Mouse (Mus musculus) liver, embryonic 16.5 days (tissue): ENCODE data around the gene Tmem127. TPM values are rescaled to one million over a fixed set of nuclear protein-coding genes. Genes with fewer than 3 reads are reported as not detected.
"Not testable (repeated sequence)": the region's sequence is repeated elsewhere in the genome, so short reads cannot be mapped to it uniquely, and the experiment has no call there.

Source experiments
- ATAC-seq: fragments of 200-750 bp; cut with Nextera tagmentation; 2 replicates; pipeline ENCODE4 v1.8.0; 2017; ENCODE audit warnings: low read depth, mild to moderate bottlenecking, moderate number of reproducible peaks, moderate library complexity
- H3K27ac ChIP-seq: fragments of 300-500 bp; sonication (generic); 2 replicates; pipeline ENCODE4 v1.5.1; 2014; ENCODE audit warnings: mild to moderate bottlenecking, low read length
- H3K27me3 ChIP-seq: fragments of 300-500 bp; sonication (generic); 2 replicates; pipeline ENCODE4 v1.6.1; 2014; ENCODE audit warnings: low read depth, low read length, mixed read lengths; ENCODE audit not compliant: control insufficient read depth, insufficient read depth
- H3K36me3 ChIP-seq: fragments of 300-500 bp; sonication (generic); 2 replicates; pipeline ENCODE4 v1.6.1; 2014; ENCODE audit warnings: mild to moderate bottlenecking; ENCODE audit not compliant: control insufficient read depth, insufficient read depth
- H3K4me1 ChIP-seq: fragments of 300-500 bp; sonication (generic); 2 replicates; pipeline ENCODE4 v1.6.1; 2014; ENCODE audit warnings: low read depth, low read length, mixed read lengths; ENCODE audit not compliant: control insufficient read depth
- H3K4me2 ChIP-seq: fragments of 300-500 bp; sonication (generic); 2 replicates; pipeline ENCODE4 v1.6.1; 2014; ENCODE audit warnings: low read depth, low read length, mixed read lengths
- H3K4me3 ChIP-seq: fragments of 300-500 bp; sonication (generic); 2 replicates; pipeline ENCODE4 v1.5.1; 2014; ENCODE audit warnings: low read depth, mild to moderate bottlenecking, low read length
- H3K9ac ChIP-seq: fragments of 300-500 bp; sonication (generic); 2 replicates; pipeline ENCODE4 v1.6.1; 2014; ENCODE audit warnings: low read depth, low read length
- H3K9me3 ChIP-seq: fragments of 300-500 bp; sonication (generic); replicated peaks from 2 replicates; pipeline ENCODE4 v1.6.1; 2016; ENCODE audit warnings: low read length; ENCODE audit not compliant: control insufficient read depth
- WGBS: fragments of 180-500 bp; shearing (Covaris S2); extraction: QIAGEN DNeasy Blood & Tissue Kit; methylation state at CpG from one replicate; pipeline ENCODE4 v1.1.7; 2014; ENCODE audit not compliant: insufficient replicate concordance; 5-methylcytosine and 5-hydroxymethylcytosine counted together
- polyA plus RNA-seq: library from polyadenylated mRNA; unstranded; fragments of >200 nt; fragmentation: Nextera tagmentation; extraction: Ambion mirVana; gene quantifications from 2 replicates; pipeline ENCODE4 v1.2.1, GENCODE M21; 2015

The Tmem127 gene
- 10.3 and 10.7 TPM in 2 replicates for polyA plus RNA-seq

GRCm38 (mm10) chr2:127247592-127248333 lies at the start of gene Tmem127, which contains the start of gene Ciao1:
TSS of gene Tmem127 (plus strand) at chr2:127247908.
TSS of gene Ciao1 (minus strand) at chr2:127247816.
- H3K27me3 ChIP-seq: no peaks in the 10 kb centered on the region
- ATAC-seq: peak; percentile 98
- H3K9me3 ChIP-seq: no peaks in the 10 kb centered on the region
- 0% methylated on average over 51 of the region's 53 CpGs for WGBS
- H3K9ac ChIP-seq: peak within 1 kb of the TSS; percentile 95
- H3K36me3 ChIP-seq: peaks cover 15% of the 10 kb centered on the region
- peaks cover 35% of the 10 kb centered on the region for H3K4me1 ChIP-seq
- H3K4me2 ChIP-seq: peak within 1 kb of the TSS; percentile 94
- H3K4me3 ChIP-seq: peak within 1 kb of the TSS; percentile 96
- H3K27ac ChIP-seq: peak within 1 kb of the TSS; percentile 88

DNA sequence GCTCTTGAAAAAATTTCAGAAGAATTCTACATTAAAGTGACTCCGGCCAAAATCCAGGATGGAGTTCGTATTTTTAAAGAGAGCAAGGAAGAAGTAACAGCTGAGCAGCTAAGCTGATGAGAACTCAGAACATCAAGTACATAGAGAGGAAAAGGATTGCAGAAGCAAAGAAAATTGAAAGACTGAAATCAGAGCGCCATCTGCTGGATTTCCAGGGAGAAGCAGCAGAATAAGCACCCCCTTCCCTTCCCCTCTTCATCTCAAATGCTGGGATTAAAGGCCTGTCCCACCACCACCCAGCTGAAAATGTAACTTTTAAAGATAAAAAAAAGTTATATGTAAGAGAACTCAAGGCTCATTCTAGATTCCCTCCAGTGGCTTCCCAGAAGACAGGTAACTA lies 42.8 kb upstream of the Tmem127 start:
- Histone ChIP-seq H3K4me3 (no peak overlapping the region), H3K9me3 (no peaks in the 10 kb centered on the region), H3K9ac (no peak overlapping the region), H3K27ac (no peak overlapping the region), H3K4me1 (peaks cover 14% of the 10 kb centered on the region), H3K36me3 (no peaks in the 10 kb centered on the region; the same call in 1 of the 2 replicates), H3K27me3 (no peaks in the 10 kb centered on the region), H3K4me2 (no peak overlapping the region)
- WGBS: 20% methylated on average over 3 of the region's 3 CpGs
- no peak for ATAC-seq

- not testable (repeated sequence) for H3K9ac ChIP-seq, H3K36me3 ChIP-seq, H3K9me3 ChIP-seq, H3K4me2 ChIP-seq, H3K4me3 ChIP-seq, H3K27ac ChIP-seq, ATAC-seq, H3K27me3 ChIP-seq
- 82% methylated on average over 4 of the region's 4 CpGs for WGBS
- H3K4me1 ChIP-seq: peaks cover 14% of the 10 kb centered on the region
These were observed 41.8 kb upstream of the Tmem127 start for GRCm38 (mm10) chr2:127205936-127206335.

DNA sequence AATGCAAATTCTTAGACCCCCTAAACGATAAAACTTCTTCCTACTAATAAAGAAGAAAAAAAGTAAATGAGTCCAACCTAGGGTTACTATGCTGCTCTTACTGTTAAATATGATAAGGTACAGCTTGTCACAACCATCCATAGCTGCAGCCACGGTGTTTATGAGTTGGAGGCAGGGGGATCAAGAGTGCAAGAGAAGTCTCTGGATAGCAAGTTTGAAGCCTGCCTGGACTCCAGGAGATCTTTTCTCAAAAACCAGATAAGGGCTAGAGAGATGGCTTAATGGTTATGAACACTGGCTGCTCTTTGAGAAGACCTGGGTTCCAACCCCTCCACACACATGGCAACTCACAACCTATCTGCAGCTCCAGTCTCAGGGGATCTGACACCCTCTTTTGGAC lies 40.8 kb upstream of the Tmem127 start:
- Histone ChIP-seq H3K4me2 (peak overlapping the region; percentile 85), H3K36me3 (peaks cover 15% of the 10 kb centered on the region), H3K4me1 (peaks cover 14% of the 10 kb centered on the region), H3K9me3 (no peaks in the 10 kb centered on the region), H3K9ac (no peak overlapping the region), H3K27me3 (no peaks in the 10 kb centered on the region), H3K4me3 (no peak overlapping the region), H3K27ac (no peak overlapping the region)
- WGBS: 77% methylated on average over 2 of the region's 2 CpGs
- ATAC-seq: no peak

DNA sequence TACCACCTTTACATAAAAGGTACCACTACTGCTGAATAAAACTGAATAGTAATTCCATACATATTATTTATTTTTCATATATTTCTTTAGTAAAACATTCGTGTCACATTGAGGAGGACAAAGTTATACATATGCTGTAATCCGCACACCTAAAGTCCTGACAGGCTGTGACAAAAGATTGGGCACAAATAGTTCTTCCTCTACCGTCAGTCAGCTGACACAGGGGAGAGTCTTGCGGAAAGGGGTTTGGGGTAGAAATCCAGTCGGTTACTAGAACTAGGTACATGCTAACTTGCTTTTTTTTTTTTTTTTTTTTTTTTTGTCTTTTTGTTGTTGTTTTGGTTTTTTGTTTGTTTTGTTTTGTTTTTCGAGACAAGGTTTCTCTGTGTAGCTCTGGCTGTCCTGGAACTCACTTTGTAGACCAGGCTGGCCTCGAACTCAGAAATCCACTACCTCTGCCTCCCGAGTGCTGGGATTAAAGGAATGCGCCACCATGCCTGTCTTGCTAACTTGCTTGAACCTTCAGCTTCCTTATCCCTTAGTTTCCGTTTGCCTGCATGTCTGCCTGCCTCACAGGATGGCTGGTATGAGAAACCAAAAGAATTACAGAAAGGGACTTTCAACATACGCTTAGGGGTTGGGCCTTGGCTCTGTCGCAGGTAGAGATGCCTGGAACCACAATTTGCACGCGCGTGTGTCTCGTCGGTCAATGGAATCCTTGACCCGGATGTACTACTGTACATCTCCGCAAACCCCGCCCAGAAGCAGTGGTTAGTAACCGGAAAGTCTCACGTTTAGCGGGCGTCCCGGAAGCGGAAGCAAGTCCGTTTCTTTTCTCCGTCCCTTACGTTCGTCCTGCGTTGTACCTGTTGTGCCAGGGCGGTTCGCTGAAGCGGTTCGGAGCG lies 39.9 kb upstream of the Tmem127 start, which contains the start of the genes 1810024B03Rik and Snrnp200:
Gene 1810024B03Rik, minus strand, starts transcription at position 734 of the 905 bp plus-strand sequence.
Gene Snrnp200, plus strand, starts transcription at position 840 of the 905 bp plus-strand sequence.
- Histone ChIP-seq H3K4me1 (peaks cover 14% of the 10 kb centered on the region), H3K4me2 (peak within 1 kb of the TSS; percentile 85), H3K9ac (peak within 1 kb of the TSS; percentile 90), H3K9me3 (no peaks in the 10 kb centered on the region), H3K36me3 (peaks cover 18% of the 10 kb centered on the region), H3K27me3 (no peaks in the 10 kb centered on the region), H3K27ac (peak within 1 kb of the TSS; percentile 84), H3K4me3 (peak within 1 kb of the TSS; percentile 90)
- peak; percentile 98 for ATAC-seq
- 8% methylated on average over 36 of the region's 36 CpGs for WGBS

DNA sequence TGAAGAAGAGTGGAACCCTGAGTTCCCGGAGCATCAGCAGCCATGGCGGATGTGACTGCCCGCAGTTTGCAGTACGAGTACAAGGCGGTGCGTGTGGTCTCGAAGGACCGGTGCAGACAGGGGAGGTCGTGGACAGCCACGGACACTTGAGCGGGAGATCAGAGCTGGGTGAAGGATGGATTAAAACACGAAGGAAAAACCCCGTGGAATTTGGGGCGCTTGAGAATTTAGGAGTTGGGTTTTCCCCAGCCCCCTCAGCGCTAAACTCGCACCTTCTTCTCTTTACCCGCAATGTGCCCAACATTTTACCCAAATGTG lies 39.3 kb upstream of the Tmem127 start:
- Histone ChIP-seq H3K4me1 (peaks cover 14% of the 10 kb centered on the region), H3K9ac (peak overlapping the region; percentile 90), H3K4me2 (peak overlapping the region; percentile 85), H3K4me3 (peak overlapping the region; percentile 90), H3K27ac (peak overlapping the region; percentile 84), H3K36me3 (peaks cover 18% of the 10 kb centered on the region), H3K9me3 (no peaks in the 10 kb centered on the region), H3K27me3 (no peaks in the 10 kb centered on the region)
- no peak for ATAC-seq
- under 1% methylated on average over 17 of the region's 17 CpGs for WGBS

GRCm38 (mm10) chr2:127210701-127211100 lies 37.0 kb upstream of the Tmem127 start:
- peaks cover 14% of the 10 kb centered on the region for H3K4me1 ChIP-seq
- 81% methylated on average over 11 of the region's 11 CpGs for WGBS
- no peak overlapping the region for H3K9ac ChIP-seq
- ATAC-seq: no peak
- H3K27ac ChIP-seq: no peak overlapping the region
- no peak overlapping the region for H3K4me3 ChIP-seq
- peaks cover 32% of the 10 kb centered on the region for H3K36me3 ChIP-seq
- H3K9me3 ChIP-seq: no peaks in the 10 kb centered on the region
- no peaks in the 10 kb centered on the region for H3K27me3 ChIP-seq
- no peak overlapping the region for H3K4me2 ChIP-seq

DNA sequence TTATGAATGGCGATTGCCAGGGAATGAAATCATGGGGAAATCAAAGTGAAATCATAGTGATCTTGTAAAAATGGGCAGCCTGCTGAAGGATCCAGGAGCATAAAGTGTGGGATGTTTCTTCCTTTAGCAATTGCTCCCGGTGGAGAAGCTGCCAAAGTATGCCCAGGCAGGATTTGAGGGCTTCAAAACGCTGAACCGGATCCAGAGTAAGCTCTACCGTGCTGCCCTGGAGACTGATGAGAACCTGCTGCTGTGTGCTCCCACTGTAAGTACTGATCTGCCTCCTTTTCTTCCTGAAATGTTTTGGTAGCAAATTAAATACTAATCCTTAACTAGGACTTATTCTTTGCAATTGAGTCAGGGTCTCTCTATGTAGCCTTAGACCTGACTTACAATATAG lies 30.0 kb upstream of the Tmem127 start:
- no peaks in the 10 kb centered on the region for H3K27me3 ChIP-seq
- ATAC-seq: no peak
- H3K4me3 ChIP-seq: no peak overlapping the region
- H3K4me1 ChIP-seq: no peaks in the 10 kb centered on the region
- no peak overlapping the region for H3K27ac ChIP-seq
- H3K9me3 ChIP-seq: no peaks in the 10 kb centered on the region
- H3K36me3 ChIP-seq: peaks cover 60% of the 10 kb centered on the region
- 87% methylated on average over 5 of the region's 5 CpGs for WGBS
- H3K4me2 ChIP-seq: no peak overlapping the region
- no peak overlapping the region for H3K9ac ChIP-seq
